Mouse (Mus musculus): ENCODE results near the gene Myadml2. TPM values are rescaled to one million over a fixed set of nuclear protein-coding genes. Genes with fewer than 3 reads are reported as not detected.

The Myadml2 gene
- polyA plus RNA-seq, 1 experiment from 2014 or later: 0.61 TPM

DNA sequence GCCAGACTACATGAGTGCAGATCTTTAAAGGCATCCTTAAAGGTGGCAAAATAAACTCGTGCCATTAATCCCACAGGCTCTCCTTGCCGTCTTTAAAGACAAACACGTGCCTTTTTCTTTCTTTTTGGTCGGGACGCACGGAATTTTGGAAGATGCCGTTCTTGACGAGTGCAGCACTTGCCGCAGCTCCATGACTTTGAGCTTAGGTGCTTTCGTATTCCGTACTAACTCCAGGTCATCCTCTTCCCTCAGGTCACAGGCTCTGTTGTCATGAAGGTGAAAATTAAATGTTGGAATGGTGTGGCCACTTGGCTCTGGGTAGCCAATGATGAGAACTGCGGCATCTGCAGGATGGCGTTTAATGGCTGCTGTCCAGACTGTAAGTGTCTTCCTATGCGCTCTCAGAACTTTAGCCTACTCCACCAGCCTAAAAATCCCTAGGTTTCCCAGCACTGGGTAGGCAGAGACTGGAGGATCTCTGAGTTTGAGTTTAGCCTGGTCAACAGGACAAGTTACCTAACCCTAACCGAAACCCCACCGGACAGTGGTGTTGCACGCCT lies 48.9 kb downstream of the Myadml2 start:
- H3K9me3 ChIP-seq: no peaks in the 10 kb centered on the region
- WGBS: 40% methylated on average over 17 of the region's 17 CpGs
- ATAC-seq (ENCODE audit: insufficient number of reproducible peaks, low FRiP score, low TSS enrichment, low read depth): no peak
- peak overlapping the region; percentile 74 for H3K4me2 ChIP-seq
- H3K27me3 ChIP-seq: no peaks in the 10 kb centered on the region
- H3K27ac ChIP-seq: peak overlapping the region; percentile 93
- H3K9ac ChIP-seq: peak overlapping the region; percentile 97
- peaks cover 56% of the 10 kb centered on the region for H3K36me3 ChIP-seq
- H3K4me1 ChIP-seq: peaks cover 27% of the 10 kb centered on the region
- H3K4me3 ChIP-seq: peak overlapping the region; percentile 95

GRCm38 (mm10) chr11:120598283-120598989 lies 49.5 kb downstream of the Myadml2 start, which contains the start of the genes Alyref and Anapc11:
TSS of gene Alyref (minus strand) at chr11:120598365.
TSS of gene Anapc11 (plus strand) at chr11:120598421.
- Histone ChIP-seq H3K4me3 (peak within 1 kb of the TSS; percentile 95), H3K4me1 (peaks cover 27% of the 10 kb centered on the region), H3K4me2 (peak within 1 kb of the TSS; percentile 86), H3K9me3 (no peaks in the 10 kb centered on the region), H3K9ac (peak within 1 kb of the TSS; percentile 97), H3K27me3 (no peaks in the 10 kb centered on the region), H3K27ac (peak within 1 kb of the TSS; percentile 93), H3K36me3 (peaks cover 56% of the 10 kb centered on the region)
- under 1% methylated on average over 88 of the region's 88 CpGs for WGBS
- peak; percentile 96 for ATAC-seq (ENCODE audit: insufficient number of reproducible peaks, low FRiP score, low TSS enrichment, low read depth)

GRCm38 (mm10) chr11:120597240-120598235 lies 50.4 kb downstream of the Myadml2 start:
- H3K36me3 ChIP-seq: peaks cover 56% of the 10 kb centered on the region
- H3K4me1 ChIP-seq: peaks cover 27% of the 10 kb centered on the region
- no peaks in the 10 kb centered on the region for H3K9me3 ChIP-seq
- WGBS: 3% methylated on average over 99 of the region's 99 CpGs
- ATAC-seq (ENCODE audit: insufficient number of reproducible peaks, low FRiP score, low TSS enrichment, low read depth): peak; percentile 40
- peak overlapping the region; percentile 93 for H3K27ac ChIP-seq
- H3K27me3 ChIP-seq: no peaks in the 10 kb centered on the region
- peak overlapping the region; percentile 95 for H3K4me3 ChIP-seq
- peak overlapping the region; percentile 97 for H3K9ac ChIP-seq
- H3K4me2 ChIP-seq: peak overlapping the region; percentile 86

Small RNA genes lying within 50 kb of the gene (microRNA-seq; reads per million reads assigned to microRNA genes)
- not detected for gene Mir6936

Other genes starting within 250 kb of the Myadml2 start
- gene Nploc4, start 210.4 kb downstream of the Myadml2 start, polyA plus RNA-seq (2015; fragmentation: Nextera tagmentation; extraction: Ambion mirVana): 28.8 and 30.8 TPM in 2 replicates
- 0.28 and 0.43 TPM in 2 replicates for gene Tspan10, start 205.5 kb downstream of the Myadml2 start, polyA plus RNA-seq (2015; fragmentation: Nextera tagmentation; extraction: Ambion mirVana)
- 0.17 and 0.52 TPM in 2 replicates for gene Pde6g, start 194.7 kb downstream of the Myadml2 start, polyA plus RNA-seq (2015; fragmentation: Nextera tagmentation; extraction: Ambion mirVana)
- gene Oxld1, start 190.1 kb downstream of the Myadml2 start, polyA plus RNA-seq (2015; fragmentation: Nextera tagmentation; extraction: Ambion mirVana): 13.1 and 14.4 TPM in 2 replicates
- gene Ccdc137, start 190.0 kb downstream of the Myadml2 start, polyA plus RNA-seq (2015; fragmentation: Nextera tagmentation; extraction: Ambion mirVana): 32.4 and 34.1 TPM in 2 replicates
- 50.5 and 53.8 TPM in 2 replicates for gene Arl16, start 180.6 kb downstream of the Myadml2 start, polyA plus RNA-seq (2015; fragmentation: Nextera tagmentation; extraction: Ambion mirVana)
- gene Mrpl12, start 163.5 kb downstream of the Myadml2 start, polyA plus RNA-seq (2015; fragmentation: Nextera tagmentation; extraction: Ambion mirVana): 113 and 121 TPM in 2 replicates
- 36.7 and 36.9 TPM in 2 replicates for gene Slc25a10, start 156.3 kb downstream of the Myadml2 start, polyA plus RNA-seq (2015; fragmentation: Nextera tagmentation; extraction: Ambion mirVana)
- 3.5 and 4.4 TPM in 2 replicates for gene Gcgr, start 117.5 kb downstream of the Myadml2 start, polyA plus RNA-seq (2015; fragmentation: Nextera tagmentation; extraction: Ambion mirVana)
- 237 and 239 TPM in 2 replicates for gene Mcrip1, start 98.4 kb downstream of the Myadml2 start, polyA plus RNA-seq (2015; fragmentation: Nextera tagmentation; extraction: Ambion mirVana)
- gene Ppp1r27, start 97.0 kb downstream of the Myadml2 start, polyA plus RNA-seq (2015; fragmentation: Nextera tagmentation; extraction: Ambion mirVana): 3.2 and 11.9 TPM in 2 replicates
- 1,021 and 1,099 TPM in 2 replicates for gene P4hb, start 74.9 kb downstream of the Myadml2 start, polyA plus RNA-seq (2015; fragmentation: Nextera tagmentation; extraction: Ambion mirVana)
- gene Arhgdia, start 66.5 kb downstream of the Myadml2 start, polyA plus RNA-seq (2015; fragmentation: Nextera tagmentation; extraction: Ambion mirVana): 581 and 641 TPM in 2 replicates
- gene Alyref, start 49.8 kb downstream of the Myadml2 start, polyA plus RNA-seq (2015; fragmentation: Nextera tagmentation; extraction: Ambion mirVana): 342 and 405 TPM in 2 replicates
- 212 and 215 TPM in 2 replicates for gene Anapc11, start 49.7 kb downstream of the Myadml2 start, polyA plus RNA-seq (2015; fragmentation: Nextera tagmentation; extraction: Ambion mirVana)
- 2.2 and 2.9 TPM in 2 replicates for gene Npb, start 39.7 kb downstream of the Myadml2 start, polyA plus RNA-seq (2015; fragmentation: Nextera tagmentation; extraction: Ambion mirVana)
- gene Pcyt2, start 30.2 kb downstream of the Myadml2 start, polyA plus RNA-seq (2015; fragmentation: Nextera tagmentation; extraction: Ambion mirVana): 130 and 136 TPM in 2 replicates
- gene Sirt7, start 22.9 kb downstream of the Myadml2 start, polyA plus RNA-seq (2015; fragmentation: Nextera tagmentation; extraction: Ambion mirVana): 32.9 and 33.4 TPM in 2 replicates
- 26.6 and 32.9 TPM in 2 replicates for gene Mafg, start 14.6 kb downstream of the Myadml2 start, polyA plus RNA-seq (2015; fragmentation: Nextera tagmentation; extraction: Ambion mirVana)
- gene Pycr1, start 4.4 kb downstream of the Myadml2 start, polyA plus RNA-seq (2015; fragmentation: Nextera tagmentation; extraction: Ambion mirVana): 61.6 and 72.1 TPM in 2 replicates
- 4.8 and 5.4 TPM in 2 replicates for gene Notum, start 13.0 kb upstream of the Myadml2 start, polyA plus RNA-seq (2015; fragmentation: Nextera tagmentation; extraction: Ambion mirVana)
- 107 TPM in 2 replicates for gene Aspscr1, start 24.8 kb upstream of the Myadml2 start, polyA plus RNA-seq (2015; fragmentation: Nextera tagmentation; extraction: Ambion mirVana)
- 156 and 166 TPM in 2 replicates for gene Cenpx, start 65.6 kb upstream of the Myadml2 start, polyA plus RNA-seq (2015; fragmentation: Nextera tagmentation; extraction: Ambion mirVana)
- 63.7 and 65.9 TPM in 2 replicates for gene Lrrc45, start 65.8 kb upstream of the Myadml2 start, polyA plus RNA-seq (2015; fragmentation: Nextera tagmentation; extraction: Ambion mirVana)
- gene Rac3, start 73.3 kb upstream of the Myadml2 start, polyA plus RNA-seq (2015; fragmentation: Nextera tagmentation; extraction: Ambion mirVana): 44.4 and 56.4 TPM in 2 replicates
- 18.2 and 20.2 TPM in 2 replicates for gene Dcxr, start 79.1 kb upstream of the Myadml2 start, polyA plus RNA-seq (2015; fragmentation: Nextera tagmentation; extraction: Ambion mirVana)
- gene Cbr2, start 84.0 kb upstream of the Myadml2 start, polyA plus RNA-seq (2015; fragmentation: Nextera tagmentation; extraction: Ambion mirVana): 12.6 and 16.7 TPM in 2 replicates
- gene Hmga1b, start 114.6 kb upstream of the Myadml2 start, polyA plus RNA-seq (2015; fragmentation: Nextera tagmentation; extraction: Ambion mirVana): 2.3 and 3.5 TPM in 2 replicates
- gene Rfng, start 136.0 kb upstream of the Myadml2 start, polyA plus RNA-seq (2015; fragmentation: Nextera tagmentation; extraction: Ambion mirVana): 50.7 TPM in 2 replicates
- 205 and 207 TPM in 2 replicates for gene Gps1, start 136.1 kb upstream of the Myadml2 start, polyA plus RNA-seq (2015; fragmentation: Nextera tagmentation; extraction: Ambion mirVana)
- 59.0 and 61.9 TPM in 2 replicates for gene Dus1l, start 148.2 kb upstream of the Myadml2 start, polyA plus RNA-seq (2015; fragmentation: Nextera tagmentation; extraction: Ambion mirVana)
- gene Fasn, start 176.4 kb upstream of the Myadml2 start, polyA plus RNA-seq (2015; fragmentation: Nextera tagmentation; extraction: Ambion mirVana): 41.8 and 45.5 TPM in 2 replicates